Mouse (Mus musculus) adrenal gland, postnatal 10 days (tissue): ENCODE measurements around the gene Adamtsl3. TPM values are rescaled to one million over a fixed set of nuclear protein-coding genes. Genes with fewer than 3 reads are reported as not detected.
A peak's percentile ranks its signal among the peaks of the same experiment; 100 is the strongest.
"Not testable (repeated sequence)": the region's sequence is repeated elsewhere in the genome, so short reads cannot be mapped to it uniquely, and the experiment has no call there.

Experiments used
- DNase-seq: peaks from one replicate; pipeline ENCODE4 v3.0.0; 2021; ENCODE audit warnings: mixed read lengths
- total RNA-seq, 2 experiments: library from RNA; stranded (reverse); gene quantifications; 2 replicates each; pipeline ENCODE4 v1.2.3; 2021

Gene Adamtsl3
- total RNA-seq, 2 experiments from 2014 or later: 5.0 TPM

- no peak for DNase-seq
These were observed 25.6 kb downstream of the Adamtsl3 start for GRCm38 (mm10) chr7:82361127-82361526.

- DNase-seq: no peak
These were observed 29.1 kb downstream of the Adamtsl3 start for GRCm38 (mm10) chr7:82364567-82364966.

DNA sequence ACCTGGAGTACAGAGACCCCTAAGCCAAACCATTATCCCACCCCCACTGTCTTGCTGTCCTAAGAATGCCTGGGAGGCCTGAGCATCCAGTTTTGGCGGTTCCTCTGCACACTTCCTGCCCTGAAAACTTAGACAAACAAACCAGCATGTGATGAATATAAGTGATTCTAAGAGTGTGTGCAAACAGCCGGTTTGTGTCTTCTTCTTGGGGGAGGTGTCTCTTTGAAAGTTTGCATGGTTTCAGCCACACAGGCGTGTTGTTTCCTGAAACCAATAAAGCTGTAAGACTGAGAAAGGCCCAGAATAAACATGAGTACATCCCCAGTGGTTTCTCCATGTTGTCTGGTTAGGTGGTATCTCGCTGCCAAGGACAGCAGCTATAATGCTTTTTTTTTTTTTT, 30.6 kb downstream of the Adamtsl3 start:
- no peak for DNase-seq

DNA sequence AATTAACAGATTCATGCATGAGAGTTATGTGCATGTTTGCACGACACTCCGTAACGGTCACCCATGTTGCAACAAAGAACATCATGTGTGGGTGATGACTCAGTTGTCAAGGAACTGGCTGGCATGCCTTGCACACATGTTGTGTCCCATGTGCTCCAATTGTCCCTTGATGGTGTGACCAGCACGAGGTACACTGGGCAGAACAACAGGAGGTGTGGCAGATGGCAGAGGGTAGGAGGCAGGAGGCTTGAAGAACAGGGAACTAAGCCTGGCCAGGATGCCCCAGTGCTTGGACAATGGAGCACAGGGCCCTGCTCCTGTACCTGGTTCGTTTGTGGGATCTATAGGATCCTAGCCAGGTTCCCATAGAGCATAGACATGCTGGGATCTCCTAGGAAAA, 31.0 kb downstream of the Adamtsl3 start:
- DNase-seq: no peak

- no peak for DNase-seq
These were observed 32.6 kb downstream of the Adamtsl3 start for GRCm38 (mm10) chr7:82368047-82368446.

DNA sequence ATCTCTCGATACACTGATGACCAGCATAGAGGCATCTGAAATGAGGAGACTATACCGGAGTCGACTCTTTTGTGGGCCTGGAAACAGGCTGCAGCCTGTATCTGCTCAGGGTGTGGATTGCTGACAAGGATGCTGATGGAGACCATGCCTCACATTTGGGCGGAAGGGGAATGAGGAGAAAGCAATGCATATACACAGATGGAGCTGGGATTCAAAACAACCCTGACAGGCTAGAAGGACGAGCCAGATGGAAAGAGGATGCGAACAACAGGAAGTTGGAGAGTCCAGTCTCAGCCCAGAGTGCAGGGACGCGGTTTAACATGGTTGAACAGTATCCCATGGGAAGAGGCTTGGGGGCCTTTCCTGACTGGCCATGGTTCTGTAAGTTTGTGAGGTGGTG, 34.6 kb downstream of the Adamtsl3 start:
- no peak for DNase-seq

GRCm38 (mm10) chr7:82371411-82371810, 35.9 kb downstream of the Adamtsl3 start:
- DNase-seq: peak; percentile 43

DNA sequence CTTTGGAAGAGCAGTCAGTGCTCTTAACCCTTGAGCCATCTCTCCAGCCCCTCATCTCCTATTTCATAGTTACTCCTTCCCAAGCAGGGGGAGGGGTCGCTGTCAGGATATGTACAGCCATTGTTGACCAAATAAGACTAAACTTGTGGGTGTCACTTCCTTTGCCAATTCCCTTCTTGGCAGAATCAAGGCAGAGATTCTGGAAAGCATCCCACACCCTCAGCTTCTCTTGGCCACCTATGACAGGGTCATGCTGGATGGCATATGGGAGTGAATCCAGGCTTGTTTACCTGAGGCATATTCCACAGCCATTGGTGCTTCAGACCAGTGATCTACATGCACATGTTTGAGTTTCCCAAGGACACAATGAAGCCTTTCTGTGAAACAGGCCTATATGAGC, 42.8 kb downstream of the Adamtsl3 start:
- no peak for DNase-seq

DNA sequence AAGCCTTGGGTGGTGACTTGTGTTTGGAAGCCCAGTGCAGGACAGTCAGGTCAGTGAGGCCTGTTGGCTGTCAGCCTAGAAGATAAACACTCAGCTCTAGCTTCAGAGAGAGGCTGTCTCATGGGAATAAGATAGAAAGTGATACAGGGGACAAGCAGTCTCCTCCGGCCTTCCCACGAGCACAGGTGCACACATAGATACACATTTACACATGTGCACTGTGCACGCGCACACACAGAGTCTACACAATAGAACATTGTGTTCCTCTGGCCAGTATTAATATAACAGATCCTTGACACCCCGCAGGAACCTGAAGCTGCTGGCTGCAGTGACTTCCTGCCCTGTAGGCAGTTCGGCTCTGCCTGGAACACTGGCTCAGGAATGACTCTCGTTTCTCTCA, 44.3 kb downstream of the Adamtsl3 start:
- no peak for DNase-seq

GRCm38 (mm10) chr7:82382843-82383535, 47.5 kb downstream of the Adamtsl3 start:
- no peak for DNase-seq

- DNase-seq: no peak
These were observed 48.0 kb downstream of the Adamtsl3 start for GRCm38 (mm10) chr7:82383536-82383848.

- no peak for DNase-seq
These were observed 51.6 kb downstream of the Adamtsl3 start for GRCm38 (mm10) chr7:82387121-82387520.

GRCm38 (mm10) chr7:82394435-82395186, 59.1 kb downstream of the Adamtsl3 start:
- DNase-seq: no peak

DNA sequence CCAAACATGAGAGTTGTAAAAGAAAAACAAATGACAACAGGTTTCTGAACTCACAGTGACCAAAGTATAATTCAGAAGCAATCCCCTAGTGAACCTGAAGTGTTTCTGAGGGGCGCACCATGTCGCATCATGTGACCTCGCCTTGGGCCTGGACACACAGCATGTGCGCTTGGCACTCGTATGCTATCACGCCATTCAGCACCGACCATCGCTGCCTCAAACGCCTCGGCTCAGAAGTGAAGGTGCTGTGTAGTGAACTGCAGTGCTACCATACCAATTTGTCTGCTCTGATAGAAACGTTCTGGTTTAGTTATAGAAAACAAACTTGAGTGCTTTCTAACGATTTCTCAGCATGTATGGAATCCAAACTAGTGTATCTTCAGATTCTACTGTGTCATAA, 59.7 kb downstream of the Adamtsl3 start:
- no peak for DNase-seq

- no peak for DNase-seq
These were observed 60.4 kb downstream of the Adamtsl3 start for GRCm38 (mm10) chr7:82395751-82396512.

GRCm38 (mm10) chr7:82396869-82397268, 61.4 kb downstream of the Adamtsl3 start:
- no peak for DNase-seq

- no peak for DNase-seq
These were observed 62.1 kb downstream of the Adamtsl3 start for GRCm38 (mm10) chr7:82397632-82398031.

- no peak for DNase-seq
These were observed 70.1 kb downstream of the Adamtsl3 start for GRCm38 (mm10) chr7:82405466-82406045.

- no peak for DNase-seq
These were observed 75.5 kb downstream of the Adamtsl3 start for GRCm38 (mm10) chr7:82410966-82411365.

GRCm38 (mm10) chr7:82416653-82417052, 81.2 kb downstream of the Adamtsl3 start:
- DNase-seq: no peak

GRCm38 (mm10) chr7:82417053-82417452, 81.6 kb downstream of the Adamtsl3 start:
- DNase-seq: no peak

DNA sequence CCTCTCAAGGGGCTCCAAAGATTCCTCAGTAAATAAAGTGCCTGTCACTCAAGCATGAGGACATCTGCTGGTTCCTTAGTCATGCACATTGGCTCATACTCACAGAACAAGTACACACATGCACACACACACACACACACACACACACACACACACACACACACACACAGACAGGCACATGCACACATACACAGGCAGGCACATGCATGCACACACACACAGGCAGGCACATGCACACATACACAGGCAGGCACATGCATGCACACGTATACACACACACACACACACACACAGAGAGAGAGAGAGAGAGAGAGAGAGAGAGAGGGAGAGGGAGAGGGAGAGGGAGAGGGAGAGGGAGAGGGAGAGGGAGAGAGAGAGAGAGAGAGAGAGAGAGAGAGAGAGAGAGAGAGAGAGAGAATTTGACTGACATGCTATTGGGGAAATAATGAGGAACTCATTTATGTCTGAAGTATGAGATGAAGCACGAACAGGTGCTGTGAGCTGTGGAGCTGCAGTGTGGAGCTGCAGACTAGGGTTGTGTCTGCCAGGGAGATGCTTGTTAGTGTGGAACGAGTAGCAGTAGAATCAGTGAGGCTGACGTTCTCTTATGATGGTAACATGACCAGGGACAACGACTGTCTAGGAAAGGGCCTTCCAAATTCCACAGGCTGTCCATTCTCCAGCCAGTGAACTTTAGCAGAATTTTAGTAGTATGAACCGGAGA, 85.0 kb downstream of the Adamtsl3 start:
- DNase-seq: not testable (repeated sequence)
